Mouse (Mus musculus): ENCODE measurements at regions not wholly inside any gene's neighbourhood (a gene's known extent, or its start where the extent isn't known, plus 50 kb on each side); places are given as distances from the start of the nearest gene placed in this dataset.

DNA sequence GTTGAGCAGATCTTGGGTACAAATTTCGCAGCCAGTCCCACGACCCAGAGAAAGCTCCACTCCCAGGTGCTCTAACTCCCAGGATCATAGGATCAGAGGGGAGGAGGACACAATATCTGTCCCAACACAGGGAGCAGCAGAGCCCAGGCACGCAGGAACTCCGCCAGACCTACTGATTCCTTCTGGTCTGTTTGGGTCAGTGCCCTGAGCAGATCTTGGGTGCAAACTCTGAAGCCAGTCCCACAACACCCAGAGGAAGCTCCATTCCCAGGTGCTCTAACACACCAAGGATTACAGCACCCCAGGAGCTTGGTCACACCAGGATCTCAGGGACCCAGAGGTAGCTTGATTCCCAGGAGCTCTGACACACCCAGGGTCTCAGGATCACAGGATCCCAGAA lies 110.2 kb upstream of the Ankrd55 start:
- no peak for TF ChIP-seq POLR2A (IDR thresholded peaks at IDR 0.05; ENCODE audit: insufficient read depth, low read depth, low read length)
- no peak for TF ChIP-seq CTCF (IDR thresholded peaks at IDR 0.05; ENCODE audit: insufficient read depth, low read depth, low read length)

Measured in olfactory bulb, adult 2 months (tissue).